9 mouse cellular contexts compared by ENCODE assay signal in genomic region chr13:96697805-96698586, GRCm38 (mm10). TPM values are rescaled to one million over a fixed set of nuclear protein-coding genes. Genes with fewer than 3 reads are reported as not detected.
A peak's percentile ranks its signal among the peaks of the same experiment; 100 is the strongest.
DNase-seq lines count a peak whose midpoint lies in the region; ATAC-seq and TF ChIP-seq lines count a peak whose summit lies in the region.
"Had no signal": no experiment of that assay in that cellular context is flagged by ENCODE, and none has a peak within 500 bp of the region (broad histone marks: within the 10 kb centered on the region; RNA-seq: fewer than 3 reads in every experiment).

No protein-coding gene starts in this region.

- H3K27ac ChIP-seq in heart, embryonic 13.5 days (replicated peaks) = peak overlapping the region; percentile 68
- no peak overlapping the region for H3K27ac ChIP-seq in lung, postnatal 0 days (ENCODE audit: low read length)
- no peak overlapping the region for H3K27ac ChIP-seq in hindbrain, embryonic 13.5 days

- TF ChIP-seq EP300 in lung, postnatal 0 days (IDR thresholded peaks at IDR 0.05) = peak; percentile 81

- H3K9ac ChIP-seq in heart, embryonic 13.5 days = no peak overlapping the region
- no peak overlapping the region for H3K9ac ChIP-seq in lung, postnatal 0 days (replicated peaks; ENCODE audit: low read depth)
- no peak overlapping the region for H3K9ac ChIP-seq in hindbrain, embryonic 13.5 days

- WGBS in heart, embryonic 13.5 days = 49% methylated on average over 8 of the region's 8 CpGs
- whole genome bisulfite sequencing in lung, postnatal 0 days = 45% methylated on average over 8 of the region's 8 CpGs
- 81% methylated on average over 8 of the region's 8 CpGs for WGBS in hindbrain, embryonic 13.5 days

- peaks cover 6% of the 10 kb centered on the region; the same call in 1 of the 2 replicates for H3K4me1 ChIP-seq in heart, embryonic 13.5 days
- H3K4me1 ChIP-seq in lung, postnatal 0 days (ENCODE audit: insufficient read depth, low read depth, low read length) = no peaks in the 10 kb centered on the region
- no peaks in the 10 kb centered on the region for H3K4me1 ChIP-seq in hindbrain, embryonic 13.5 days (replicated peaks)

- H3K36me3 ChIP-seq in heart, embryonic 13.5 days = no peaks in the 10 kb centered on the region
- H3K36me3 ChIP-seq in lung, postnatal 0 days (ENCODE audit: insufficient read depth, low read length) = no peaks in the 10 kb centered on the region
- no peaks in the 10 kb centered on the region for H3K36me3 ChIP-seq in hindbrain, embryonic 13.5 days

- H3K27me3 ChIP-seq in heart, embryonic 13.5 days (replicated peaks) = no peaks in the 10 kb centered on the region
- no peaks in the 10 kb centered on the region for H3K27me3 ChIP-seq in lung, postnatal 0 days (replicated peaks; ENCODE audit: insufficient read depth, low read length)
- no peaks in the 10 kb centered on the region for H3K27me3 ChIP-seq in hindbrain, embryonic 13.5 days

- peak; percentile 39 for DNase-seq in 3134 (ENCODE audit: extremely low read depth, insufficient read length, low spot score)
- DNase-seq in adrenal gland, adult 8-10 months = peak; percentile 26
- peak; percentile 80 for DNase-seq in lung, postnatal 0 days (ENCODE audit: low spot score)
- peak; percentile 30 for DNase-seq in thymus, postnatal 14 days
- no peak for DNase-seq in left cerebral cortex, postnatal 14 days (ENCODE audit: low spot score in 2 of 2)
- no peak for DNase-seq in urinary bladder, adult 18-20 months (ENCODE audit: low spot score in 2 of 2)

- H3K4me3 ChIP-seq in heart, embryonic 13.5 days = no peak overlapping the region
- H3K4me3 ChIP-seq in lung, postnatal 0 days (ENCODE audit: low read depth, low read length) = no peak overlapping the region
- H3K4me3 ChIP-seq in hindbrain, embryonic 13.5 days = no peak overlapping the region

- intact Hi-C loops in left cerebral cortex, postnatal 14 days (cut with DNase I) = no loop called here

- ATAC-seq in heart, embryonic 13.5 days (ENCODE audit: extremely low read depth, insufficient number of reproducible peaks, low FRiP score, low TSS enrichment) = peak; percentile 92
- ATAC-seq in lung, postnatal 0 days = peak; percentile 93
- no peak for ATAC-seq in hindbrain, embryonic 13.5 days (ENCODE audit: low FRiP score)

- TF ChIP-seq CTCF in lung, postnatal 0 days (IDR thresholded peaks at IDR 0.05) = no peak

- no peaks in the 10 kb centered on the region for H3K9me3 ChIP-seq in heart, embryonic 13.5 days
- H3K9me3 ChIP-seq in lung, postnatal 0 days (ENCODE audit: low read length) = no peaks in the 10 kb centered on the region
- no peaks in the 10 kb centered on the region for H3K9me3 ChIP-seq in hindbrain, embryonic 13.5 days

- H3K4me2 ChIP-seq in heart, embryonic 13.5 days = peak overlapping the region; percentile 44
- no peak overlapping the region for H3K4me2 ChIP-seq in lung, postnatal 0 days (replicated peaks; ENCODE audit: low read depth, low read length)
- no peak overlapping the region for H3K4me2 ChIP-seq in hindbrain, embryonic 13.5 days

RNA-seq across cellular contexts. Expression of gene Hmgcr, which starts 27.3 kb away (rescaled TPM):
- total RNA-seq in adrenal gland, adult 8-10 months (2022) = 100 to 1,000 TPM in 2 of 4 experiments, 10 to 100 TPM in 2; 38.3 to 158 (median 100) TPM
- polyA plus RNA-seq in heart, embryonic 13.5 days (2015; fragmentation: Nextera tagmentation; extraction: Ambion mirVana) = 30.4 and 33.6 TPM in 2 replicates
- 32.6 and 37.0 TPM in 2 replicates for polyA plus RNA-seq in lung, postnatal 0 days (2015; fragmentation: Nextera tagmentation; extraction: Ambion mirVana)
- 100 to 1,000 TPM; 218 to 228 TPM for total RNA-seq in left cerebral cortex, postnatal 14 days (2021)
- 158 and 160 TPM in 2 replicates for polyA plus RNA-seq in hindbrain, embryonic 13.5 days (2015; fragmentation: Nextera tagmentation; extraction: Ambion mirVana)

RNA-seq across cellular contexts. Expression of gene Ankrd31, which starts 50.1 kb away (rescaled TPM):
- total RNA-seq in adrenal gland, adult 8-10 months (2022) = under 1 TPM in 1 of 4 experiments, not detected in 3; 0.12 TPM
- polyA plus RNA-seq in heart, embryonic 13.5 days (2015; fragmentation: Nextera tagmentation; extraction: Ambion mirVana) = not detected in 2 replicates
- not detected in 2 replicates for polyA plus RNA-seq in lung, postnatal 0 days (2015; fragmentation: Nextera tagmentation; extraction: Ambion mirVana)
- total RNA-seq in left cerebral cortex, postnatal 14 days (2021) = under 1 TPM; 0.38 to 0.46 TPM
- polyA plus RNA-seq in hindbrain, embryonic 13.5 days (2015; fragmentation: Nextera tagmentation; extraction: Ambion mirVana) = not detected in 2 replicates
- total RNA-seq: liver, adult 2 months had no signal
- polyA plus RNA-seq: liver, adult 2 months had no signal

Comparison
In these comparisons a context has a peak if more than half of its experiments do, and no peak if none do; other contexts are left out.
1. DNase-seq: peak in 3134 (single experiment), adrenal gland, adult 8-10 months (single experiment), lung, postnatal 0 days (single experiment) and thymus, postnatal 14 days (single experiment); none in left cerebral cortex, postnatal 14 days (0 of 2) and urinary bladder, adult 18-20 months (0 of 2).